Mouse (Mus musculus) cerebellum, adult (tissue): ENCODE measurements around the gene Atp6v0d1.
"Not testable (repeated sequence)": the region's sequence is repeated elsewhere in the genome, so short reads cannot be mapped to it uniquely, and the experiment has no call there.

ENCODE experiments used
- ATAC-seq: cut with Nextera tagmentation; 2 replicates; pipeline ENCODE4 v1.9.2; 2017; ENCODE audit warnings: mild to moderate bottlenecking, moderate library complexity, mixed read lengths; ENCODE audit not compliant: insufficient number of reproducible peaks, low FRiP score, low TSS enrichment

The Atp6v0d1 gene

GRCm38 (mm10) chr8:105565952-105566702 is at the start of gene Atp6v0d1:
TSS of gene Atp6v0d1 (minus strand) at chr8:105566047.
- peak; percentile 95 for ATAC-seq

- ATAC-seq = no peak
These were observed 48.1 kb upstream of the Atp6v0d1 start for GRCm38 (mm10) chr8:105613830-105614511.

DNA sequence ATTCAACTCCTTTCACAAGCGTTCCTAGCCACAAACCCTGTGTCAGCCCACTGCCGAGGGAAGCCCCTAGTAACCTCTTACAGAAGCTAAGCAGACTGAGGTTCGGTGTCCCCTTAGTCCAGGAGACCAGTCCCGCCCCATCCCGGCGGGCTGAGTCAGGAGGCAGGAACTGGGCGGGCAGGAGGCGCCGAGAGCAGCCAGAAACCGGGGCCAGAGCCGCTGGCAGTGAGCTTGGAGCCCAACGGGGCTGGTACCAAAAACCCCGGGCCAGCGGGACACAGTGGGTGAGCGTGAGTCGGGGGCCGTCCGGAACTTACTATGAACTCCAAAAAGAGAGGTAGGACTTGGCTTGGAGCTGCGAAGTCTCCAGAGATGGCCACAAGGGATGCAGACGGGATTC is 47.2 kb upstream of the Atp6v0d1 start:
- ATAC-seq = no peak

DNA sequence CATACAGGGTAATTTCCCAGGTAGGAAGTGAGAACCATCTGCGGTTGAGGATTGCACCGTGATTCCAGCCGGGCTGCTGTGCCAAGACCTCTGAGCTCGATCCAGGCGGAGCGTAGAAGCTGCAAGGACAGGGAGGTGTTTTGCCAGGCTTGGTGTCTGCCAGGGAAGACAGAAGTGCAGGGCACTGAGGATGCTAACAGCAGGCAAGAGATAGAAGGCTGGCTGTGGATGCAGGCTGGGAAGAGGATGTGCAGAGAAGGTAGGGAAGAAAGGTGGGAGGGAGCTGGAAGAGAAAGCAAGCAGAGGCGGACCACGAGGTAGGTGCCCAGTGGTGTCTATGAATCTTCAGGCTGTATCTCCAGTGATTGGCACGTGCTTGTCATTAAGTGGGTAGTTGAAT is 46.0 kb upstream of the Atp6v0d1 start:
- ATAC-seq = no peak

GRCm38 (mm10) chr8:105609771-105610170 is 43.9 kb upstream of the Atp6v0d1 start:
- no peak for ATAC-seq

GRCm38 (mm10) chr8:105609355-105609754 is 43.5 kb upstream of the Atp6v0d1 start:
- no peak for ATAC-seq

- no peak for ATAC-seq
These were observed 41.8 kb upstream of the Atp6v0d1 start for GRCm38 (mm10) chr8:105607684-105608083.

GRCm38 (mm10) chr8:105607062-105607461 is 41.2 kb upstream of the Atp6v0d1 start:
- no peak for ATAC-seq

DNA sequence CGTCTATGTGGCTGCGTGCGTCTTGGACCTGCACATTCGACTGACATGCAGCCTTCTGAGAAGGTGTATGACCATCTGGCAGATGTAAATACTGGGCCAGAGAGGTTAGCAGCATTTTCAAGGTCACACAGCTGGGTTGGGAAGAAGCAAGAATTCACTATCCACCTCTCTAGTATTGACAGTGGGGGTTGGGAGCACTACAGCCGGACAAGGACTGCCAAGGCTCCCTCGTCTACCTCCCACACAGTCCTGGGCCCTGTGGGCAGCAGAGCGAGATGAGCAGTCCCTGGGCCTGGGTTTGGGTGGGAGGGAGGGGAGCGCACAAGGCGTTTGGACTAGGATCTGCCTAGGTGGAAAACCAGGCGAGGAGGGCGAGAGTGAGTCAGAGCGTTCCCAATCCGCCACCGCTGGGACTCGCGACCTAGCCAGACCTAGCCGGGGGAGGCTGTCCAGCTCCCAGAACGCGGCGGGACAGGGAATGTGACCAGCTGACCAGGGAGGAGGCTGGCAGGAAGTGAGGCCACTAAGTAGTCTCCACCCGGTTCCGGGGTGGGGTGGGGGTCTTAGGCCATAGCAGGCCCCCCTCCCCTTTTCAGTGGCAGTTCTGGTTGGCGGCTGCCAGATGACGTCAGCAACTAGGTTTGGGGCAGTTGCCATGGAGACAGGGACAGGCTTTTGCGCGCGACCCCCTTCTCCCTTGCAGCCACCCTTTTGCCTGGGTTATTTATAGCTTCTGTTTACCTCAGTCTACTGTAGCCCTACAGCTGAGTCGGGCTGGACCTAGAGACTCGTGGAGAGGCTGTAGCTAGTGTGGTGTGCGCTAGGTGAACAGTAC is 40.6 kb upstream of the Atp6v0d1 start:
- peak; percentile 36 for ATAC-seq

DNA sequence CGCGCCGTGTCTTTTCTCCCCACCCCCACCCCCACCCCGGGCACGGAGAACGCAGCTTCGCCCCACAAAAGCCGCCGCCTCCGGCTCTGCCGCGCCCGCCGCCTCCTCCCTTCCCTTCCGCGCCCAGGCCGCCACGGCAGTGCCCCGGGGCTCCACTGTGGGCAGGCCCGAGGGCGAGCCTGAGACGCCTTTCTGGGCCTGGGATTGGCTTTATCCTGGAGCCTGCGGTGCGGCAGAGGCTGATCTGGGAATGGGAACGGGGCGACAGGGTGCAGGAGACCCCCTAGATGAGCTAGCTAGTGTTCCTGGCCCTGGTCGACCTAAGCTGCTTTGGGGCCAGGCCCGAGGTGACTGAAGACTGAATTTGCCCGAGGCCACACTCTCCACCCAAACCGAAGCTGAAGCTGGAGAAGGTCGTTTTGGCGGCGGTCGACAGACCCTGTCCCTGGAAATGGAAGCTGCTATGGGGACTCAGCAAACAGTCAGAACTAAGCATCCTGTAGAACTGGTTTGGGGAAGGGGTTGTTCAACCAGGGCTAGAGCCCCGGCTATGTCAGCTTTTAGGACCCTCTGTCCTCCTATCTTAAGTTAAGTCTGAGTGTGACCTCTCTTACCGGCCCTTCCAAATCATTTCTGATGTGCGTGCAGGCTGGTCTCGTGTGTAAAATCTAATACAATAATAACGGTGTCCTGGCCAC is 39.8 kb upstream of the Atp6v0d1 start:
- ATAC-seq = peak; percentile 13; the same call in 1 of the 2 replicates

GRCm38 (mm10) chr8:105604804-105605381 is 39.0 kb upstream of the Atp6v0d1 start, which contains the start of gene Ripor1:
TSS of gene Ripor1 (plus strand) at chr8:105605255.
- ATAC-seq = peak; percentile 60

DNA sequence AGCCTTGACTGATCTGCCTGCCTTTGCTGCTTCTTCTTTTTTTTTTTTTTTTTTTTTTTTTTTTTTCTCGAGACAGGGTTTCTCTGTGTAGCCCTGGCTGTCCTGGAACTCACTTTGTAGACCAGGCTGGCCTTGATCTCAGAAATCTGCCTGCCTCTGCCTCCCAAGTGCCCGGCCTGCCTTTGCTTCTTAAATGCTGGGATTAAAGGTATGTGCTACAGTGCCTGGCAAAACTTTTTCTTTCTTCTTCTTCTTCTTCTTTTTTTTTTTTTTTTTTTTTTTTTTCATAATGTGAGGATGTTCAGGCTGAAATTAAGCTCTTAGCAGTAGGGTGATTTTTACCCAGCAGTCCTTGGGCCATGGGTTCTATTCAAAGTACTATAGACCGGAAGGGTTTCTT is 36.7 kb upstream of the Atp6v0d1 start:
- ATAC-seq = not testable (repeated sequence)

DNA sequence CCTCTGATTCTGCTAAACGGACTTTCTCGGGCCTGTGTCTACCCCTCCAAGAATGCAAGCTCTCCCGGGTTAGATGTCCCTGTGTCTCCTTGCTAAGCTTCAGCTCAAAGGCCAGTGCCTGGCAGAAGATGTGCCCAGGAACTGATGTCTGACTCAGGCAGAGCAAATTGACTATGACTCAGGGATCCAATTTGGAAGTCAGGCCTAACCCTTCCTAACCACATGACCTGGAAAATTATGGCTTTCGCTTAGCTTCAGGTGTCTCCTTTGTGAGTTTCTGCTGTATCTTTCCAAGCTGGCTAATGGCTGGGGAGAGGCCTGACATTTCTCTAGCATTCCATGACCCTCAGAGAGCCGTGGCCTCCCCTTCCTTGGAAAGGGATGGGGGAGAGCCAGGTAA is 35.5 kb upstream of the Atp6v0d1 start:
- no peak for ATAC-seq

DNA sequence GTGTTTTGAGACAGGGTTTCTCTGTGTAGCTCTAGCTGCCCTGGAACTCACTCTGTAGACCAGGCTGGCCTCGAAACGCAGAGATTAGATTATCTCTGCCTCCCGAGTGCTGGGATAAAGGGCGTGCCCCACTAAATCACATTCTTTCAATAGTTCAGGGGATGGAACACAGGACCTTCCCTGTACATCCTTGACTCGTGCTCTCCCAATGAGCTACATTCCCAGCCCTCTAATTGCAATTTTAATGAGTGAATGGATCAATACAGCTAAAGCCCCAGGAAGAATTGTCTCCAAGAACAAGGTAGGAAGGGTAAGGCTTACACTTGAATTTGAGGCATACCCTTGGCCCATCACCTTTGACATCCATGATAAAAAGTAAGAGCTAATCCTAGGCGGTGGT is 32.9 kb upstream of the Atp6v0d1 start:
- no peak for ATAC-seq

GRCm38 (mm10) chr8:105596362-105597034 is 30.7 kb upstream of the Atp6v0d1 start:
- ATAC-seq = peak; percentile 70

GRCm38 (mm10) chr8:105594451-105595242 is 28.8 kb upstream of the Atp6v0d1 start:
- ATAC-seq = no peak

DNA sequence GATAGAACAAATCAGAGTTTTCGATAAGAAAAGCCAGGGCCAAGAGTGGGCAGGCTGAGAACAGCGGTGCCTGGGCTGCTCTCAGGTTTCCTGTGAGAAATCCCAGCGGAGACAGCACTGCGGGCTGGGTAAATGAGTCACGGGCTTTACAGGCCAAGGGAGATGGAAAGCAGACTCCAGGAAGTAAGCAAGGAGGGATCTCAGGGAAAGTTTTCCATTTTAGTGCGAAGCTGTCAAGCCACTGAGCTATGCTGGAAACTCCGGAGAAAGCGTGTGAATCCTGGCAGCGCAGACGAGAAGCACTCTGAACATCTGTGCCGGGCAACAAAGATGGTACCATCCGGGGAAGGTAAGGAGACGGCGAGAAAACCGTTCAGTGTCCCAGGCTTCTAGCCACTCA is 28.0 kb upstream of the Atp6v0d1 start:
- ATAC-seq = no peak

GRCm38 (mm10) chr8:105592431-105592830 is 26.6 kb upstream of the Atp6v0d1 start:
- no peak for ATAC-seq

DNA sequence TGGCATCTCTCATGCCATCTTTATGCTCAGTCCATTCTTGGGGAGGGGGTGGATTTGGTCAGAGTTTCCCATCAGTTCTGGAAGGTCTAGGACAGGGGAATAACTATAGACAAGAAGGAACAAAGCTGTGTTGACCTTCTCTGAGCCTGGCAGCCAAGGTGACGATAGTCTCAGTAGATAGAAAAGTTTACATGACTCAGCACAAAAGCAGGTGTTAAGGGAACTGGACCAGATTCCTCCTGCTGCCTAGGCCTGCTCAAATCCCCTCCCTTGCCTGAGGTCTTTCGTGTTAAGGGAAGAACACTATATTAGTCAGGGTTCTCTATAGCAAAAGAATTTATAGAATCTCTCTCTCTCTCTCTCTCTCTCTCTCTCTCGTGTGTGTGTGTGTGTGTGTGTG is 13.9 kb upstream of the Atp6v0d1 start:
- no peak for ATAC-seq
